Mouse (Mus musculus) forebrain, embryonic 16.5 days (tissue): ENCODE measurements around the gene Unc13a. TPM values are rescaled to one million over a fixed set of nuclear protein-coding genes. Genes with fewer than 3 reads are reported as not detected.

Experiments used
- ATAC-seq: fragments of 200-750 bp; cut with Nextera tagmentation; 2 replicates; pipeline ENCODE4 v1.8.0; 2017; ENCODE audit warnings: mild to moderate bottlenecking, moderate library complexity
- H3K27ac ChIP-seq: fragments of 300-500 bp; sonication (generic); 2 replicates; pipeline ENCODE4 v1.5.1; 2014; ENCODE audit warnings: low read length, control low read depth
- H3K27me3 ChIP-seq: fragments of 300-500 bp; sonication (generic); replicated peaks from 2 replicates; pipeline ENCODE4 v1.6.1; 2014; ENCODE audit warnings: low read length; ENCODE audit not compliant: control insufficient read depth, insufficient read depth
- H3K36me3 ChIP-seq: fragments of 300-500 bp; sonication (generic); 2 replicates; pipeline ENCODE4 v1.6.1; 2014; ENCODE audit not compliant: control insufficient read depth, insufficient read depth
- H3K4me1 ChIP-seq: fragments of 300-500 bp; sonication (generic); replicated peaks from 2 replicates; pipeline ENCODE4 v1.6.1; 2014; ENCODE audit warnings: low read length; ENCODE audit not compliant: control insufficient read depth, insufficient read depth
- H3K4me2 ChIP-seq: fragments of 300-500 bp; sonication (generic); 2 replicates; pipeline ENCODE4 v1.6.1; 2014; ENCODE audit warnings: mild to moderate bottlenecking, low read length, control low read depth
- H3K4me3 ChIP-seq: fragments of 300-500 bp; sonication (generic); replicated peaks from 2 replicates; pipeline ENCODE4 v1.5.1; 2014; ENCODE audit warnings: mild to moderate bottlenecking, low read length, control low read depth
- H3K9ac ChIP-seq: fragments of 300-500 bp; sonication (generic); replicated peaks from 2 replicates; pipeline ENCODE4 v1.6.1; 2014; ENCODE audit warnings: low read depth, low read length, control low read depth
- H3K9me3 ChIP-seq: fragments of 300-500 bp; sonication (generic); 2 replicates; pipeline ENCODE4 v1.6.1; 2016; ENCODE audit warnings: low read length; ENCODE audit not compliant: control insufficient read depth
- WGBS: fragments of 180-500 bp; shearing (Covaris S2); extraction: QIAGEN DNeasy Blood & Tissue Kit; methylation state at CpG from one replicate; pipeline ENCODE4 v1.1.7; 2014; 5-methylcytosine and 5-hydroxymethylcytosine counted together
- polyA plus RNA-seq: library from polyadenylated mRNA; unstranded; fragments of >200 nt; fragmentation: Nextera tagmentation; extraction: Ambion mirVana; gene quantifications from 2 replicates; pipeline ENCODE4 v1.2.1, GENCODE M21; 2015

Unc13a gene
- polyA plus RNA-seq, 1 experiment from 2014 or later = 33.6 TPM

DNA sequence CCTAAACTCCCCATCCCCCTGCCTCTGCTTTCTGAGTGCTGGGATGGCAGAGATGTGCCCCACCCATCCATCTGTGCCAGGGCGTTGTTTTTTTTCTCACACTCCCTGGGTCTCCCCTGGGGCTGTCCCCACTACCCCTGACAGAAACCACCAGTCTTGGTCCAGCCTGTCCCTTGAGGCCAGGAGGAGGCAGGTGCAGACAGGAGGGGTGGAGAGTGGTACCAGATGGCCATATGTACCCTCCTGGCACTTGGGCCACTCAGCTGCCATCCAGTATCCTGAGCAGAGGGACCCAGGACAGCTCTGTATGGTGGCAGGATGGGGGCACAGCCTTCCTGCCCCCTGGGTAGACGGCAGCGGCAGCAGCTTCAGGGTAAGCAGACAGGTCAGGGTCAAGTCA is 74.1 kb downstream of the Unc13a start, which contains the start of gene Fam129c:
TSS of gene Fam129c (plus strand) at position 198 of the 400 bp plus-strand sequence.
- WGBS = 83% methylated on average over 3 of the region's 3 CpGs

GRCm38 (mm10) chr8:71596798-71597197 is 74.8 kb downstream of the Unc13a start:
- H3K4me2 ChIP-seq = no peak overlapping the region
- no peak overlapping the region for H3K4me3 ChIP-seq
- no peak for ATAC-seq
- H3K36me3 ChIP-seq = no peaks in the 10 kb centered on the region
- H3K27ac ChIP-seq = no peak overlapping the region
- WGBS = 85% methylated on average over 4 of the region's 4 CpGs
- H3K9me3 ChIP-seq = no peaks in the 10 kb centered on the region
- no peak overlapping the region for H3K9ac ChIP-seq
- H3K4me1 ChIP-seq = peaks cover 18% of the 10 kb centered on the region
- peaks cover 10% of the 10 kb centered on the region for H3K27me3 ChIP-seq

More for the DNA sequence above, 74.1 kb downstream of the Unc13a start, which contains the start of gene Fam129c:
- no peaks in the 10 kb centered on the region for H3K9me3 ChIP-seq
- no peak for ATAC-seq
- peaks cover 17% of the 10 kb centered on the region for H3K27me3 ChIP-seq
- no peak within 1 kb of the TSS for H3K9ac ChIP-seq
- H3K36me3 ChIP-seq = no peaks in the 10 kb centered on the region
- H3K27ac ChIP-seq = no peak within 1 kb of the TSS
- H3K4me3 ChIP-seq = no peak within 1 kb of the TSS
- no peak within 1 kb of the TSS for H3K4me2 ChIP-seq
- peaks cover 24% of the 10 kb centered on the region for H3K4me1 ChIP-seq

DNA sequence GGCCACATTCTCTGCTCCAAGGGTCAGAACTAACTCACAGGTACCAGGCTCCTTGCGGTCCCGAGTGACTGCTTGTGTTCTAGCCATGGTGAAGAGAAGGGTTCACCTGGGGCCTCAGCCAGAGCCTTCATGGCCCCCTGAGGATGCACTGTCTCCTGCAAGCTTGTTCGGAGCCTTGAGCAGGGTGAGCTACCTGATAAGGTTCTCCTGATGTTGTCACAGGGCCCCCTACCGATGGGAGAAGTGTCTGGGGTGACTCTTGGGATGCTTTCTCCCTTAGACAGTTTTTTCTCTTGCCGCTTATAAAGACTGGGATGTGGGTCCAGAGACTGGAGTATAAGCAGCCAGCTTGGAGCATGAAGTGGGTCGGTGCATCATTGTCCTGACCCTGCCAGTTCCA is 75.2 kb downstream of the Unc13a start:
- ATAC-seq = no peak
- H3K4me2 ChIP-seq = no peak overlapping the region; the same call in 1 of the 2 replicates
- H3K27me3 ChIP-seq = peaks cover 6% of the 10 kb centered on the region
- H3K4me3 ChIP-seq = no peak overlapping the region
- peaks cover 20% of the 10 kb centered on the region for H3K4me1 ChIP-seq
- no peaks in the 10 kb centered on the region for H3K9me3 ChIP-seq
- H3K36me3 ChIP-seq = no peaks in the 10 kb centered on the region
- 56% methylated on average over 6 of the region's 6 CpGs for WGBS
- H3K9ac ChIP-seq = no peak overlapping the region
- H3K27ac ChIP-seq = no peak overlapping the region

- peak overlapping the region; percentile 39 for H3K4me2 ChIP-seq
- WGBS = 8% methylated on average over 27 of the region's 27 CpGs
- H3K27ac ChIP-seq = peak overlapping the region; percentile 12; the same call in 1 of the 2 replicates
- H3K9ac ChIP-seq = peak overlapping the region; percentile 27
- H3K27me3 ChIP-seq = peaks cover 4% of the 10 kb centered on the region; the same call in 1 of the 2 replicates
- peaks cover 25% of the 10 kb centered on the region for H3K4me1 ChIP-seq
- H3K36me3 ChIP-seq = no peaks in the 10 kb centered on the region
- peak; percentile 41 for ATAC-seq
- H3K9me3 ChIP-seq = no peaks in the 10 kb centered on the region
- peak overlapping the region; percentile 19 for H3K4me3 ChIP-seq
These were observed 75.7 kb downstream of the Unc13a start for GRCm38 (mm10) chr8:71595862-71596261.

- ATAC-seq = no peak
- Histone ChIP-seq H3K4me2 (no peak overlapping the region), H3K4me3 (no peak overlapping the region), H3K36me3 (no peaks in the 10 kb centered on the region), H3K4me1 (peaks cover 27% of the 10 kb centered on the region), H3K9ac (no peak overlapping the region), H3K27ac (no peak overlapping the region), H3K9me3 (no peaks in the 10 kb centered on the region), H3K27me3 (no peaks in the 10 kb centered on the region)
- 85% methylated on average over 4 of the region's 4 CpGs for whole genome bisulfite sequencing
These were observed 77.2 kb downstream of the Unc13a start for GRCm38 (mm10) chr8:71594324-71594722.

- no peak overlapping the region for H3K4me3 ChIP-seq
- H3K9ac ChIP-seq = no peak overlapping the region
- WGBS = 89% methylated on average over 8 of the region's 8 CpGs
- no peaks in the 10 kb centered on the region for H3K36me3 ChIP-seq
- no peak overlapping the region for H3K27ac ChIP-seq
- no peaks in the 10 kb centered on the region for H3K9me3 ChIP-seq
- no peak for ATAC-seq
- H3K27me3 ChIP-seq = no peaks in the 10 kb centered on the region
- no peak overlapping the region for H3K4me2 ChIP-seq
- H3K4me1 ChIP-seq = peaks cover 27% of the 10 kb centered on the region
These were observed 77.8 kb downstream of the Unc13a start for GRCm38 (mm10) chr8:71593556-71594323.

DNA sequence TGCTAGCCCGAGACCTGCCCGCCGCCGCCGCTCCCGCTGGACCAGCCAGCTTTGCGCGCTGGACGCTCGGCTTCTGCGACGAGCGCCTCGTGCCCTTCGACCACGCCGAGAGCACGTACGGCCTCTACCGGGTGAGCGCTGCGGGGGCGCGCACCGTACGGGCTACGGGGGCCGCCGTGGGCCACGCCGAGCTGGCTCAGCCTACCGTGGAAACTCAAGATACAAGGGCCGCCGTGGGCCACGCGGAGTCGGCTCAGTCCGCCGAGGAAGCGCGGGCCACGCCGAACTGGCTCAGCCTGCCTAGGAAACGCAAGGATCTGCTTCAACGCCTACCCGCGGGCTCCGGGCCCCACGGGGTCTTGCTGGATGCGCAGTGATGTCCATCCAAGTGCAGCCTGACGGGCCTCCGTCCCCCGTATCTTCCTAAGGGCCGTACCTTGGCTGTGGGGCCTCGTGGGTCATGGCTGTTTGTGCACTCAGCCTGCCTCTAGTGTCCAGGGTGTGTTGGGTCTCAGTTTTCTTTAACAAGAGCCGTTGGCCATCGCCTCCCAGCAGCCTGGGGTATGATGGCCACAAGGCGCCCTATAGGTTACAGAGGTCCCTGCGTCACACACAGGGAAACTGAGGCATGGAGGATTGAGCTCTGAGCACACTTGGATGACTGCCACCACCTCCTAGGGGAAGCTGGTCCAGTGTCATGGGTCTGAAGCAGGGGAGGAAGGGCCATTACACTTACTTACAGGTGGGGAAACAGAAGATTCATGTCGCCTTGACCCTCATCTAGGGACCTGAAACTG is 79.0 kb downstream of the Unc13a start:
- H3K36me3 ChIP-seq = no peaks in the 10 kb centered on the region
- peaks cover 27% of the 10 kb centered on the region for H3K4me1 ChIP-seq
- H3K4me3 ChIP-seq = peak overlapping the region; percentile 83
- peak overlapping the region; percentile 95 for H3K27ac ChIP-seq
- H3K9ac ChIP-seq = peak overlapping the region; percentile 91
- no peaks in the 10 kb centered on the region for H3K9me3 ChIP-seq
- 4% methylated on average over 60 of the region's 60 CpGs for WGBS
- no peaks in the 10 kb centered on the region for H3K27me3 ChIP-seq
- peak overlapping the region; percentile 93 for H3K4me2 ChIP-seq
- peak; percentile 72 for ATAC-seq

GRCm38 (mm10) chr8:71591471-71592373 is 79.8 kb downstream of the Unc13a start, which contains the start of gene Pgls:
TSS of gene Pgls (plus strand) at chr8:71592176.
- peak; percentile 84 for ATAC-seq
- H3K9me3 ChIP-seq = no peaks in the 10 kb centered on the region
- peak within 1 kb of the TSS; percentile 95 for H3K27ac ChIP-seq
- H3K27me3 ChIP-seq = no peaks in the 10 kb centered on the region
- H3K4me1 ChIP-seq = peaks cover 27% of the 10 kb centered on the region
- peak within 1 kb of the TSS; percentile 91 for H3K9ac ChIP-seq
- H3K4me2 ChIP-seq = peak within 1 kb of the TSS; percentile 93
- WGBS = under 1% methylated on average over 71 of the region's 71 CpGs
- H3K4me3 ChIP-seq = peak within 1 kb of the TSS; percentile 83
- H3K36me3 ChIP-seq = no peaks in the 10 kb centered on the region
